Mouse (Mus musculus): ENCODE data around the gene Mcrip1. TPM values are rescaled to one million over a fixed set of nuclear protein-coding genes. Genes with fewer than 3 reads are reported as not detected.

The Mcrip1 gene
- polyA plus RNA-seq, 1 experiment from 2014 or later: 226 TPM

DNA sequence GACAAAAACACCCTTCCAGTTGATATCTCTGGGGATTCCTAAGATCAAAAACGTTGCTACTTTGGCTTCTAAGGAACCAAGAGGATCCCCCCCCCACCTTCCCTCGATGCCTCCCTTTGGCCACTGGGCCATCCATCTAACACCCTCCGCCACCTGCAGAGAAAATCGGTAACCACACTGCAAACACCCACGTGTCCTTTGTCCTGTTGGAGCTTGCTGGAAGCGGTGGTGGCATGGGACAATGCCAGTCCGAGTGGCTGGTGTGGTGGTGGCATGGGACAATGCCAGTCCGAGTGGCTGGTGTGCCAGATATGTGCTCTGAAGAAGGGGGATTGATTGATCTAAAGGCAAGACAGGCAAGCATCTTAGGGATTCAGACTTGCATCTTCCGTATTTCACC is 17.9 kb downstream of the Mcrip1 start:
- no peak for TF ChIP-seq CTCF (IDR thresholded peaks at IDR 0.05; ENCODE audit: low read depth)
- H3K4me3 ChIP-seq (ENCODE audit: low read depth, low read length): no peak overlapping the region
- peaks cover 54% of the 10 kb centered on the region for H3K27me3 ChIP-seq (ENCODE audit: insufficient read depth, low read length)
- H3K27ac ChIP-seq (ENCODE audit: low read depth): no peak overlapping the region
- H3K36me3 ChIP-seq (ENCODE audit: insufficient read depth): no peaks in the 10 kb centered on the region
- no peak for ATAC-seq (ENCODE audit: insufficient read depth)
- WGBS: 20% methylated on average over 9 of the region's 9 CpGs
- no peaks in the 10 kb centered on the region for H3K9me3 ChIP-seq (ENCODE audit: low read depth, low read length)
- H3K4me1 ChIP-seq (ENCODE audit: insufficient read depth): no peaks in the 10 kb centered on the region
- DNase-seq: no peak
- no peak overlapping the region for H3K4me2 ChIP-seq
- H3K9ac ChIP-seq: peak overlapping the region; percentile 51; the same call in 1 of the 2 replicates

DNA sequence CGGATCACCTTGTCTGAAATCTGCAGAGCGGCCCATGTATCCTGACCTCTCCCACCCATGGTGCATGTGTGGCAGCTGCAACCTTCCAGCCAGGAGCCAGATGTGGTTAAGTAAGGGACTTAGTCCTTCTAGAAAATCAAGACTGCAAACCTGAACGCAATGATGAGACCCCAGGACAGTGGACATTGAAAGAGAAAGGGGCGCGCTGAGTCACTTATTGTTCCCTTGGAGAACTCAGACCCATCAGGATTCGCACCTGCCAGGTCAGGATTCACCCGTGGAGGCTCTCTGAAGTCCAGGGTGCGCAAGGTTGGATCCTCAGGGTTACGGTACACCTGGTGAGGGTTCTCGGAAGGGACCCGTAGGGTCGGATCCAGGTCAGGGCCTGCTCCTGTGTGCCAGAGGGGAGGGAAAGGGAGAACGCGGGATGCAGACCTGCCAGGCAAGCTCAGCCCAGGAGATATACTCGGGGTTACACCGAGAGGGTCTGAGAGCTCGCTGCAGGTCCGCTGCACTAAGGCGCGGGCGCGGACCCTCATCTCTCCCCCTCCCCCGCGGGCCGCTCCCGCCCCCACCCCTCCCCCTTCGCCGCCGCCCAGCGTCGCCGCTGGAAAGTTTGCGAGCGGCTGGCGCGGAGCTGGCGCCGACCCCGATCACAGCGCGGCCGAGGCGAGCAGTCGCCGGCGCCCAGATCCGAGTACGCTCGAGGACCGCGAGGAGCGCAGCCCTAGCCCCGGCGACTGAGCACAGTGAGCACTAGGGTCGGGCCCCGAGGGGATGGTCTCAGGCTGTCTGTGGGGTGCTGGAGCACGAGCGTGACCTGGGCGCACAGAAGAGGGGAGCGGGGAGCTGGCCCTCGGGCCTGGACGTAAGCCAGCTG is 19.2 kb downstream of the Mcrip1 start, which contains the start of gene Gcgr:
Gene Gcgr, plus strand, starts transcription at position 615 of the 880 bp plus-strand sequence.
- Histone ChIP-seq H3K4me3 (ENCODE audit: low read depth, low read length) (peak within 1 kb of the TSS; percentile 44), H3K27me3 (ENCODE audit: insufficient read depth, low read length) (peaks cover 54% of the 10 kb centered on the region), H3K4me1 (ENCODE audit: insufficient read depth) (no peaks in the 10 kb centered on the region), H3K4me2 (peak within 1 kb of the TSS; percentile 75), H3K9ac (peak within 1 kb of the TSS; percentile 51), H3K36me3 (ENCODE audit: insufficient read depth) (no peaks in the 10 kb centered on the region), H3K27ac (ENCODE audit: low read depth) (no peak within 1 kb of the TSS), H3K9me3 (ENCODE audit: low read depth, low read length) (no peaks in the 10 kb centered on the region)
- WGBS: 7% methylated on average over 60 of the region's 62 CpGs
- DNase-seq: peak; percentile 62
- ATAC-seq (ENCODE audit: insufficient read depth): peak; percentile 54
- no peak for TF ChIP-seq CTCF (IDR thresholded peaks at IDR 0.05; ENCODE audit: low read depth)

DNA sequence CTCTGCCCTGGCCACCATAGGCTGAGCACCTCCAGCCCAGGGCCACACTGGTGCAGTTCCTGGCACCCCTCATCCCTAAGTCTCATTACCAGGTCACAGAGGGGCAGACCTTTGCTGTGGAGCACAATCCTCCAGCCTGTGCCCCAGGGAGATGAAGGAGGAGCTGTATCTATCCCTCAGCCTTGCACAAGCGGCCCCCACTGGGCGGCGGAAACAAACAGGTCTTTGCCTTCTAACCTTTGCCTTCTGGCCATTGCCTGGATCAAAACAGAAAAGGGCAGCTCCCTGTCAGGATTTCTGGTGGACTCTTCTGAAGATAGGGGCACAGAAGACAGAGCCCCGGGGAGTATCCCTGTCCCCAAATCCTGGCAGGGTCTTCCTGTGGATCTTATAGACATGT is 20.6 kb downstream of the Mcrip1 start:
- TF ChIP-seq CTCF (IDR thresholded peaks at IDR 0.05; ENCODE audit: low read depth): no peak
- peaks cover 54% of the 10 kb centered on the region for H3K27me3 ChIP-seq (ENCODE audit: insufficient read depth, low read length)
- DNase-seq: no peak
- no peaks in the 10 kb centered on the region for H3K9me3 ChIP-seq (ENCODE audit: low read depth, low read length)
- no peaks in the 10 kb centered on the region for H3K4me1 ChIP-seq (ENCODE audit: insufficient read depth)
- no peak overlapping the region for H3K4me3 ChIP-seq (ENCODE audit: low read depth, low read length)
- no peak overlapping the region for H3K27ac ChIP-seq (ENCODE audit: low read depth)
- no peak for ATAC-seq (ENCODE audit: insufficient read depth)
- no peak overlapping the region for H3K4me2 ChIP-seq
- no peak overlapping the region for H3K9ac ChIP-seq
- 51% methylated on average over 4 of the region's 4 CpGs for WGBS
- H3K36me3 ChIP-seq (ENCODE audit: insufficient read depth): no peaks in the 10 kb centered on the region

DNA sequence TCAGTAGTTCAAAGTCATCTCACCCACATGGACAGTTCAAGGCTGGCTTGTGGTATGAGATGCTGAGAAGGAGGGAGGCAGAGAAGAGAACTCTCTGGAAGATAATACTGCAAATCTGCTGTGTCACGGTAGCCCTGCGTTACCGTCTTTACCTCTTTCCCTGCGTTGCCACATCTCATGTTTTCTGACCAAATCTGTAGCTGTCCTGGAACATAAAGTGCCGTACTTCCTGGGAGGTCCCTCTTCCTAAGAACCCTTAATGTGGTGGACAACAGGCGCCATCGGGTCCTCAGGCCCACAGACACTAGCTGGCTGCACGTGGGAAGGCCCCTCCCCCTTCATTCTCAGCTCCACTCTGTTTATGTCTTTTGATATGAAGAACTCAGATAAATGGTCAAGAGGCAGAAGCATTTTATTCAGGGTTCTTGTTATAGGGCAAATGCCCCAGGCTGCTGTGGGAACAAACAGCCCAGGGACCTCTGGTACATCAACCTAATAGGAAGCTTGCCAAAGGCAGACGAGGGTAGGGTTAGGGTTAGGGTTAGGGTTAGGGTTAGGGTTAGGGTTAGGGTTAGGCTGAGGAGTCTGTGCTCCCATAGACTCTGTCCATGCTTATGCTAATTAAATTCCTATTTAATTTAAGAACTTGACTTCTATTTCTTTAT is 21.7 kb downstream of the Mcrip1 start:
- DNase-seq (no peak), ATAC-seq (ENCODE audit: insufficient read depth) (no peak)
- H3K4me3 ChIP-seq (ENCODE audit: low read depth, low read length): no peak overlapping the region
- H3K9me3 ChIP-seq (ENCODE audit: low read depth, low read length): no peaks in the 10 kb centered on the region
- H3K27ac ChIP-seq (ENCODE audit: low read depth): no peak overlapping the region
- H3K4me1 ChIP-seq (ENCODE audit: insufficient read depth): no peaks in the 10 kb centered on the region
- peaks cover 46% of the 10 kb centered on the region for H3K27me3 ChIP-seq (ENCODE audit: insufficient read depth, low read length)
- no peak overlapping the region for H3K4me2 ChIP-seq
- no peak overlapping the region for H3K9ac ChIP-seq
- 48% methylated on average over 9 of the region's 9 CpGs for WGBS
- no peak for TF ChIP-seq CTCF (IDR thresholded peaks at IDR 0.05; ENCODE audit: low read depth)
- no peaks in the 10 kb centered on the region for H3K36me3 ChIP-seq (ENCODE audit: insufficient read depth)

DNA sequence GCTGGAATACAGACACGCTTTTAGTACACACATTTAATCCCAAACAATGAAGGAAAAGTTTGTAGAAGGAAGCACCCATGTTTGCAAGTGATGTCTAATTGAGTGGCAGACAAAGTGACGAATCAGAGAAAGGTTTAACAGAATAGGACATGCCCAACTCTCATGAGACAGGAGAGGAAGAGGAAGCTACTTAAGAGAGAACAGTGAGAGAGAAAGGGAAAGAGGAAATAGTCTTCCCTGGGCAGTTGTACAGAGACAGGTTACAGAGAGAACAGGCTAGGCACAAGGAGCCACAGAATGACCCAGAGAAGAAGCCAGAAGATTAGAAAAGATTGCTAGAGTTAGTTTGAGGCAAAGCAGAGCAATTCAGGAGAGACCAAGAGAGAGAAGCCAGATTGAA is 23.6 kb downstream of the Mcrip1 start:
- Histone ChIP-seq H3K36me3 (ENCODE audit: insufficient read depth) (no peaks in the 10 kb centered on the region), H3K4me1 (ENCODE audit: insufficient read depth) (no peaks in the 10 kb centered on the region), H3K27ac (ENCODE audit: low read depth) (no peak overlapping the region), H3K4me3 (ENCODE audit: low read depth, low read length) (no peak overlapping the region), H3K4me2 (no peak overlapping the region), H3K27me3 (ENCODE audit: insufficient read depth, low read length) (peaks cover 27% of the 10 kb centered on the region), H3K9me3 (ENCODE audit: low read depth, low read length) (no peaks in the 10 kb centered on the region), H3K9ac (no peak overlapping the region)
- WGBS: 76% methylated on average over 2 of the region's 2 CpGs
- ATAC-seq (ENCODE audit: insufficient read depth) (no peak), DNase-seq (no peak)
- TF ChIP-seq CTCF (IDR thresholded peaks at IDR 0.05; ENCODE audit: low read depth): no peak

DNA sequence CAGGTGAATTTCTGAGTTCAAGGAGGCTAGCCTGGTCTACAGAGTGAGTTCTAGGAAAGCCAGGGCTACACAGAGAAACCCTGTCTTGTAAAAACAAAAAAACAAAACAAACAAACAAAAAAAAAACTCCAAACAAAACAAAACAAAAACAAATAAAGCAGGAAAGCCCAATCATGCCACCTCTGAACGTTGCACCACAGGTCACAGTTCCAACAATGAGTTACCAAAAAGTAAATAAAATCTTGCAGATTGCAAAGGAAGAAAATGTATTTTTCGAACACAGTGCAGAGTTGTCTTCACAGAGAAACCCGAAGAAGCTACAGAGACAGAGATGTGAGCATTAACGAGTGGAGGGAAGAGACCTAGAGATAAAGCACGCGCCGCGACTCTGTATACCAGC is 26.9 kb downstream of the Mcrip1 start:
- Histone ChIP-seq H3K9me3 (ENCODE audit: low read depth, low read length) (no peaks in the 10 kb centered on the region), H3K4me1 (ENCODE audit: insufficient read depth) (0 out of 2 replicates have a peak, but pooled peaks cover 4% of the 10 kb centered on the region), H3K4me2 (no peak overlapping the region), H3K36me3 (ENCODE audit: insufficient read depth) (no peaks in the 10 kb centered on the region), H3K27ac (ENCODE audit: low read depth) (no peak overlapping the region), H3K9ac (no peak overlapping the region), H3K4me3 (ENCODE audit: low read depth, low read length) (no peak overlapping the region), H3K27me3 (ENCODE audit: insufficient read depth, low read length) (no peaks in the 10 kb centered on the region)
- DNase-seq: no peak
- TF ChIP-seq CTCF (IDR thresholded peaks at IDR 0.05; ENCODE audit: low read depth): no peak
- 80% methylated on average over 8 of the region's 8 CpGs for WGBS
- ATAC-seq (ENCODE audit: insufficient read depth): no peak

DNA sequence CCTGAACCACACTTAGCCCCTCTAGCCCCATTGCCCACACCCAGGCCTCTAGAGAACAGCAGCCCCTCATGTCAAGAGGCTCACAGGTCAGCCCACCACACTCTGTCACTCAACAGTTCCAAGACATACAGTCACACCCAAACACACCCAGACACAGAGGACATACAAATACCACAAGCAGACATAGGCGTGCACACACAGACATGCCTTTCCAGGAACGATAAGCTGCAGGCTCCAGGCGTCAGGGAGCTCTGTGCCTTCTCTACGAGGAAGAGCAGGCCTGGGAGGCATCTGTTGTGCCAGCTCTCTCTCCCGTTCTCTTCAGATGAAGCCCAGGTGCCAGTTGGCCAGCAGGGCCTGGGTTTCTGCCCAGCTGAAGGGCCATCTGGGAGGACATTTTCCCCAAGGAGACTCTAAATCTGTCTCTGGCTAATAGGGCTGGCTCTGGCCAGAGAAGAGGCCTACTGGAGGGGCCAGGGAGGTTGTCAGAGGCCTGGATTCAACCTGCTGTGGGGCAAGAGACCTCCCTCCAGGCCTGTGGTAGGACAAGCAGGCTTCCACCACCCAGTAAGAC is 28.5 kb downstream of the Mcrip1 start:
- H3K27ac ChIP-seq (ENCODE audit: low read depth): no peak overlapping the region
- no peak overlapping the region for H3K4me3 ChIP-seq (ENCODE audit: low read depth, low read length)
- no peak for TF ChIP-seq CTCF (IDR thresholded peaks at IDR 0.05; ENCODE audit: low read depth)
- no peaks in the 10 kb centered on the region for H3K36me3 ChIP-seq (ENCODE audit: insufficient read depth)
- ATAC-seq (ENCODE audit: insufficient read depth): no peak
- H3K4me2 ChIP-seq: no peak overlapping the region
- no peaks in the 10 kb centered on the region for H3K9me3 ChIP-seq (ENCODE audit: low read depth, low read length)
- no peak for DNase-seq
- 68% methylated on average over 5 of the region's 5 CpGs for WGBS
- H3K9ac ChIP-seq: no peak overlapping the region
- 0 out of 2 replicates have a peak, but pooled peaks cover 4% of the 10 kb centered on the region for H3K4me1 ChIP-seq (ENCODE audit: insufficient read depth)
- H3K27me3 ChIP-seq (ENCODE audit: insufficient read depth, low read length): no peaks in the 10 kb centered on the region
